Mouse (Mus musculus): ENCODE results near the gene Cd5.

DNA sequence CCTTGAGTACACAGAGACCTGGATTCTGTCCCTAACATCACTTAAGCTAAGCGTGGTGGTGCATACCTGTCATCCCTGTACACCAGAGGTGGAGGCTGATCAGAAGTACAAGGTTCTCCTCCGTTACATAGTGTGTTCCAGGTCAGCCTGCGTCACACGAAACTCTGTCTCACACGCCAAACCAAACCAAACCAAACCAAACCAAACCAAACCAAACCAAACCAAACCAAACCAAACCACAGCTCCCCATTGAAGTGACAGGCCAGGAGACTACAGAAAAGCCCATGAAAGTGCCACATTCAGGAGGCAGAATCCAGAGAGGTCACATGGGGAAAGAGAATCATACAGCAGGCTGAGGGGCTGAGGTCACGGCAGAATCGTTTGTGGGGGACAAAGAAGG lies 33.2 kb upstream of the Cd5 start:
- no peak for TF ChIP-seq POLR2A (IDR thresholded peaks at IDR 0.05; ENCODE audit: insufficient read depth, low read depth, low read length)
- no peak for TF ChIP-seq CTCF (IDR thresholded peaks at IDR 0.05)
- no peak for TF ChIP-seq EP300 (IDR thresholded peaks at IDR 0.05; ENCODE audit: insufficient read depth, low read depth, low read length)

Measured in heart, adult 2 months (tissue).